Mouse (Mus musculus) lung, adult 2 months (tissue): ENCODE data around the gene Syt1. TPM values are rescaled to one million over a fixed set of nuclear protein-coding genes. Genes with fewer than 3 reads are reported as not detected.

Experiments used
- DNase-seq: peaks from one replicate; pipeline ENCODE4 v3.0.0; 2022
- H3K4me1 ChIP-seq: fragments of 200-500 bp; 2 replicates; pipeline ENCODE4 v1.6.1; 2011; ENCODE audit warnings: low read length; ENCODE audit not compliant: control insufficient read depth, insufficient read depth
- H3K4me3 ChIP-seq: fragments of 200-500 bp; replicated peaks from 2 replicates; pipeline ENCODE3; 2011; ENCODE audit warnings: low read depth, mild to moderate bottlenecking, control low read depth, low read length; ENCODE audit errors: extremely low read depth
- CTCF ChIP-seq: fragments of 200-500 bp; IDR thresholded peaks from 2 replicates; pipeline ENCODE4 v1.5.1; 2011; ENCODE audit warnings: mild to moderate bottlenecking, low read length, control low read depth; ENCODE audit not compliant: insufficient read depth
- POLR2A ChIP-seq: fragments of 200-500 bp; IDR thresholded peaks from 2 replicates; pipeline ENCODE4 v1.6.1; 2011; ENCODE audit warnings: low read depth, mild to moderate bottlenecking, control low read depth, low read length, borderline replicate concordance; ENCODE audit errors: extremely low read depth
- WGBS: fragments of 180-500 bp; shearing (Covaris S2); methylation state at CpG from one replicate; pipeline ENCODE4 v1.1.7; 2018; 5-methylcytosine and 5-hydroxymethylcytosine counted together
- polyA plus RNA-seq: library from polyadenylated mRNA; depleted of rRNA; stranded (reverse); fragments of >200 nt; gene quantifications from 2 replicates; pipeline ENCODE4 v1.2.3, GENCODE M21; 2012

Gene Syt1
- polyA plus RNA-seq, 1 experiment, result 0.17 TPM

- 83% methylated on average over 9 of the region's 9 CpGs for WGBS
- DNase-seq, result no peak
- TF ChIP-seq POLR2A, result no peak
- no peak for TF ChIP-seq CTCF
- H3K4me1 ChIP-seq, result no peaks in the 10 kb centered on the region
- H3K4me3 ChIP-seq, result no peak overlapping the region
Observed at GRCm38 (mm10) chr10:108600693-108601092, 410.1 kb downstream of the Syt1 start.

DNA sequence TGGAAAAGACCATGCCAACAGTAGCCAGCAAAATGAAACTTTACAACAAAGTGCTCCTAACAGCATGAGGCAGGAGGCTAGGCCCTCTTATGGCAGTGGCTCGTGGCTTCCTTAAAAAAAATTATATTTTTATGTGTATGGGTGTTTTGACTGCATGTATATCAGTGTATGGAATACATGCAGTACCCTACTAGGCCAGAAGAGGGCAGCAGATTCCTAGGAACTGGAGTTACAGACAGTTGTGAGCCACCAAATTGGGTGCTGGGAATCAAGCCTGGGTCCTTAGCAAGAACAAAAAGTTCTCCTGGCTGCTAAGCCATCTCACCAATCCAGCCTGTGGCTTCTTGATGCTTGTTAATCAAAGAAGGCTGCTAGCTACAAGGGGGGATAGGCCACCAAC, 413.4 kb downstream of the Syt1 start:
- no peak overlapping the region for H3K4me3 ChIP-seq
- TF ChIP-seq CTCF (no peak), POLR2A (no peak)
- DNase-seq, result no peak
- WGBS, result 86% methylated on average over 1 of the region's 1 CpGs
- no peaks in the 10 kb centered on the region for H3K4me1 ChIP-seq

DNA sequence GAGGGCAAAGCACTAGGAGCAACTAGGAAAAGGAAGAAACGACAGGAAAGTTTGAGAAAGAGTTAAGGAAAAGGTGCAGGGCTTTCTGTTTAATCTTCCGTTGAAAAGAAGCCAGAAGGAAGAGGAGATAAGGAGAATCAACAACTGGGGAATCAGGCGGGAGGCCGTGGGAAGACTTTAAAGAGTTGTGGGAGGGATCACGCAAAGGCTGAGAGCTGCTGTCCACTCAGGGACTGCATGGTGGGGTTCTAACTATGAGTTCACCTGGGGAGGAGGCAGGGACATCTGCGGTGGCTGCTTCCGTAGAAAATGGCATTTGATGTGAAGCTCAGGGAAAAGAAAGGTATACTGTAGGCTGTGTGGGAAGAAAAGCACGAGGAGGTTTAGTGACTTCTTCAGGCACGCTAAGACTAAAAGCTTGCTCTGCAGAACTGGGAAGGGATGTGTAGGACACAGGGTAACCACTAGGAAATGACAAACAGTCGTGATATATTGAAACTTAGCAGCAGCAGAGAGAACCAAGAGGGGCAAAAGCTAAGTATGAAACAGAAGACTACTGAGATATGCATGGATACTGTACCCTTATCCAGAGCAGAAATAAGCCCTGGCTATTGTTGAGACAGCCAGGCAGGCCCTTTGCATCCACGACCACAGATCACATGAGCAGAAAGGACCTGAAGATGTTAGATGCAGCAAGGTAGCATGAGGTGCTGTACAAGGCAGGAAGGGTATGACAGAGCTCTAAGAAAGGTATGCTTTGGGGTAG, 414.4 kb downstream of the Syt1 start:
- Histone ChIP-seq H3K4me1 (no peaks in the 10 kb centered on the region), H3K4me3 (no peak overlapping the region)
- TF ChIP-seq POLR2A (no peak), CTCF (no peak)
- DNase-seq, result no peak
- WGBS, result 23% methylated on average over 11 of the region's 11 CpGs

DNA sequence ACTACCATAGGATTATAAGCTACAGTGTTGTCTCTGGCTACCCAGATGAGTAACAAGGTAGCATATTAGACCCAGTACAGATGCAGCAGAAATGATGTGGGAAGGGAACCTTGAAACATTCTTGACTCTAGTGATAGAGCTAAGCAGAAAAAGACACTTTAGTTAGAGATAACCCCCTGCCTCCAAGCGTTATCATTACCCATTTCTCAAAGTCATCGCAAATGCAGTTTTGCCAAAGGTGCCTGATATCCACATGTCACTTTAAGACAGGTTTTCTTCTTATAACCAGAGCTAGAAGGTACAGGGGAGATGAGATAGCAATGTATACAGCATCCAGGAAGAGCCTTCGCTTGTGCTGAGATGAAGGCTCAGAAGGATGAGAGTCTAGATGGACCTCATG, 421.4 kb downstream of the Syt1 start:
- Histone ChIP-seq H3K4me3 (no peak overlapping the region), H3K4me1 (no peaks in the 10 kb centered on the region)
- WGBS, result 78% methylated on average over 3 of the region's 3 CpGs
- TF ChIP-seq CTCF (no peak), POLR2A (no peak)
- no peak for DNase-seq

DNA sequence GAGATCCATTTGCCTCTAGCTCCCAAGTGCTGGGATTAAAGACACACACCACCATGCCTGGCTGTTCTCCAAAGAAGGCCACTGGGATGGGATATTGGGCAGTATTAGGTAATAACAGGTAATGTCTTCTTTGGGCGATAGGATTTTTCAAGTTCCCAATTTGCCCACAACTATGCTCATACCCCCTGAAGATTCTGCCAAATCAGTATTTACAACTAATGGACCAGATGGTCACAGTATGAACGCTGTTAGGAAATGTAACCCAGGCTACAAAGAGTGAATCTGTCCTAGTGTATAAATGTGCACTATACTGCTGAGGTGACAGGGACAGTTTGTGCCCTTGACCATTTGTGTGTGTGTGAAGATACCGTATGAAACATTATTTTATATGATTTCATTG, 421.9 kb downstream of the Syt1 start:
- 92% methylated on average over 3 of the region's 3 CpGs for WGBS
- TF ChIP-seq CTCF (no peak), POLR2A (no peak)
- DNase-seq, result no peak
- Histone ChIP-seq H3K4me3 (no peak overlapping the region), H3K4me1 (no peaks in the 10 kb centered on the region)

DNA sequence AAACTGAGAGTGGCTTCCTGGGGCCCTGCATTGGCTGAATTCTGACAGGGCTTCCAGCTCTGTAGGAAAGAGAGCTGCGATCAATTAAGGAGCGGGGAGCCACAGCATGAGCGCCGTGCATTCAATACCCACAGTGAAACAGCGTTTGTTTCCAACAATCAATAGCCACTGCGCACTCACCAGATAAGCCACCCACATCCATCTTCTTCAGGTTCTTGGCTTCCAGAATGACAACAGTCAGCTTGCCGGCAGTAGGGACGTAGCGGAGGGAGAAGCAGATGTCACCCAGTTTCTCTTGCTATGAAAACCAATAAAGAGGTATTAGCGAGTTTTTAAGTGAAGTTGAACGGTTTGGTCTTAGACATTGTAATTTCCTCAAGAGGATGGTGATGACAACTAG, 427.1 kb downstream of the Syt1 start:
- no peak for DNase-seq
- Histone ChIP-seq H3K4me3 (no peak overlapping the region), H3K4me1 (no peaks in the 10 kb centered on the region)
- WGBS, result 48% methylated on average over 11 of the region's 11 CpGs
- TF ChIP-seq POLR2A (no peak), CTCF (no peak)

DNA sequence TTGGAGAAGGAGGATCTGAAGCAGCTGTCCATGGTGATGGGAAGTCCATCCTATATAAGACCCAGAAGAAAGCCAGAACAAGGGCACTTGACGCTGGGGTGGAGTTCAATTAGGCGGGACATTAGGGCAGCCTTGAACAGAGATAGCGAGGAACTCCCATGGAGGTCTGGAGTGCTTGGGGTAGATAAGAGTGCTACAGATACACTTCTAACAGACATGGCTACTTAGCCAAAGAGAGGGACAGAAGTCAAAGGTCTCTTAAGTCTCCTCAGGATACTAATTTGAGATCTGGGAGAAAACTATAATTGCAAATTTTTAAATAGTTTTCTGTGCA, 428.4 kb downstream of the Syt1 start:
- TF ChIP-seq CTCF (no peak), POLR2A (no peak)
- Histone ChIP-seq H3K4me1 (no peaks in the 10 kb centered on the region), H3K4me3 (no peak overlapping the region)
- WGBS, result 63% methylated on average over 3 of the region's 3 CpGs
- DNase-seq, result no peak

GRCm38 (mm10) chr10:108581555-108582396, 429.0 kb downstream of the Syt1 start:
- WGBS, result 75% methylated on average over 12 of the region's 12 CpGs
- Histone ChIP-seq H3K4me3 (no peak overlapping the region), H3K4me1 (no peaks in the 10 kb centered on the region)
- no peak for DNase-seq
- TF ChIP-seq POLR2A, result no peak
- no peak for TF ChIP-seq CTCF

- DNase-seq, result no peak
- no peak overlapping the region for H3K4me3 ChIP-seq
- no peak for TF ChIP-seq POLR2A
- 72% methylated on average over 9 of the region's 9 CpGs for WGBS
- no peaks in the 10 kb centered on the region for H3K4me1 ChIP-seq
Observed at GRCm38 (mm10) chr10:108580786-108581420, 429.9 kb downstream of the Syt1 start.

- TF ChIP-seq CTCF (no peak), POLR2A (no peak)
- no peaks in the 10 kb centered on the region for H3K4me1 ChIP-seq
- no peak for DNase-seq
- H3K4me3 ChIP-seq, result no peak overlapping the region
- 67% methylated on average over 4 of the region's 4 CpGs for WGBS
Observed at GRCm38 (mm10) chr10:108579396-108579795, 431.4 kb downstream of the Syt1 start.
